Mouse (Mus musculus): ENCODE measurements around the gene Dnajc22.
"Not testable (repeated sequence)": the region's sequence is repeated elsewhere in the genome, so short reads cannot be mapped to it uniquely, and the experiment has no call there.

Dnajc22 gene

GRCm38 (mm10) chr15:99092870-99093269 is at the start of gene Dnajc22:
Gene Dnajc22, plus strand, starts transcription at chr15:99093170.
- DNase-seq, result no peak

DNA sequence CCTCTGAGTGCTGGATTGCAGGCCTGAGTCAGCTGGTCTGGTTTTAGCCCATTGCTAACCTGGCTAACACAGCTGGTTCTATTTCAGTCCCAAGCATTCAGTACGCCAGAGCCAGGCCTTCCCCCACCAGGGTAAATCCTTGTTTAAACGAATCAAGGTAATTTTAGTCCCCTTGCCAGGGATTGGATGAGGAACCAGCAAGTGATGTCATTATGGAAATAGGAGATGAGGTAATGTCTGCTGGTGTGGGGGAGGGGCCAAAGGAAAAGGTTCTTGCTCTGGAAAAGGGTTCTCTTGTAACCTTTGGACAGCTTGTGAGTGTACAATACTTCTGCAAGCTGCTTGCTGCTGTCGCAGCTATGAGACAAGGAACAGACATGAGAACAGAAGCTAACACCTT is 48.1 kb upstream of the Dnajc22 start:
- no peak for DNase-seq

DNA sequence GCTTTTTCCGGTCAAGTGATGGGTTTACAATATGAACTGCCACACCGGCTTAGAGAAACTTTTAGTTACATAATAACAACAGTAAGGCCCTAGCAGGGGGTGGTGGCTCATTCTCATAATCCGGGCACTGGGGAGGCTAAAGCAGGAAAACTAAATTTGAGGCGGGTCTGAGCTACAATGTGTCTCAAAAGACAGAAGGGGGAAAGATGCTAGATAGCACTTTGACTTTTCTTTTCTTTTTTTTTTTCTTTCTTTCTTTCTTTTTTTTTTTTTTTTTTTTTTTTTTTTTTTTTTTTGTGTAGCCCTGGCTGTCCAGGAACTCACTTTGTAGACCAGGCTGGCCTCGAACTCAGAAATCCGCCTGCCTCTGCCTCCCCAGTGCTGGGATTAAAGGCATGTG is 47.2 kb upstream of the Dnajc22 start:
- DNase-seq, result not testable (repeated sequence)

DNA sequence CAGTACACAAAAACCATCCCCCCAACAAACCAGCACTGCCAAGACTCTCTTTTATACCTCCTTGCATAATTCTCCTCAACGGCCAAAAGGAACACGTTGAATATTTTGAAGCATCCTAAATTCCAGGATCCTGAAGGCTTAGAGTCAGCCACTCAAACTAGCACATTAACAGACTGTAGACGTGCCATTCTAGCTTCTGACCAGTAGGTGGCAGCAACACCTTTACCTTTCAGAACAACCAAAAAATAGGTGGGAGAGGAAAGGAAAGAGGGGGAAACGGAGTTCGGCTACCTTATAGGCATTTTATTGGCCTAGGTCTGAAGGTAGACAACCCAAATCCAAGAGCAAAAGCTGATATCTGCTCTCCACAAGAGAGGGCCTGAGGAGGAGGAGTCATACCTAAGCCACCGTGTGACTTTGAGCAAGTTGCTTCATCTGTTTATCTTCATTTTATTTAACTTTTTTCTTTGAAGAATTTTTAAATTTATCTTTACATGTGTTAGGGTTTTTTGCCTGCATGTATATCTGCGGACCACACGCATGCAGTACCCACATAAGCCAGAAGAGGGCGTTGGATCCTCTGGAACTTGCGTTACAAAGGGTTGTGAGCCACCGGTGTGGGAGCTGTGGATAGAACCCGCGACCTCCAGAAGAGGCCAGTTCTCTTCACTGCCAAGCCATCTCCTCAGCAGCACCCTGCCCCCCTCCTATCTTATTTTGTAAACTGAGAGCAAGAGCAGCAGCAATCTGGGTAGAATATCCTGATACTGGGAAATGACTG is 43.3 kb upstream of the Dnajc22 start:
- peak; percentile 64 to 69 for DNase-seq

DNA sequence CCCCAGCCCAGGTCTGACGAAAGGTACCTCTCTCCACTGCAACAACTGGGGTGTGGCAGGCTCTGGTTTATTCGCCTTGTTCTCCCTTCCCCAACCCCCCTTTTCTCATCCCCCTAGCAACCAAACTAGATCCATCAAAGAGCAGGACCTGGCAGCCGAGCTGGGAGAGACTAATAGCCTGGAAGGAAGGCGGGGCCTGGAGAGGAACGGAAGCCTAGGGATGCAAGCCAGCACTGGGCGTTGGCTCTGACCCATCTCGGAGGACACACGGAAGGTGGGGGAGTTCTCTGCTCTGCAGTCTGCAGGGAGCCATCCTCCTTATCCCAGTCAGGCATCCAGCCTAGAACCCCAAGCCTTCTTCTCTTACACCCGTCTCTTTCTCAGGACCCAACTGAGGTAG is 39.6 kb upstream of the Dnajc22 start:
- no peak for DNase-seq

DNA sequence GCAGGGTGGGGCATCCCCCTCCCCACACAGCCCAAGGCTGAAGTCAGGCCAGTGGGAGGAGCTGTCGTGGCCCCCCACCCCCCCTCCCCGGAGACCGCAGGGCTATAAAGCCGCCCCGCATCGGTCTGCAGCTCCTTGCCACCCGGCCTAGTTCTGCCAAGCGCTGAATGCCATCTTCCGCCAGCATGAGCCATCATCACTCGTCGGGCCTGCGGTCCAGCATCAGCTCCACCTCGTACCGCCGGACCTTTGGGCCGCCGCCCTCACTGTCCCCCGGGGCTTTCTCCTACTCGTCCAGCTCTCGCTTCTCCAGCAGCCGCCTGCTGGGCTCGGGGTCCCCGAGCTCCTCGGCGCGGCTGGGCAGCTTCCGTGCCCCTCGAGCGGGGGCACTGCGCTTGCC is 37.9 kb upstream of the Dnajc22 start, which contains the start of gene Prph:
Gene Prph, plus strand, starts transcription at position 135 of the 400 bp plus-strand sequence.
- DNase-seq, result no peak

DNA sequence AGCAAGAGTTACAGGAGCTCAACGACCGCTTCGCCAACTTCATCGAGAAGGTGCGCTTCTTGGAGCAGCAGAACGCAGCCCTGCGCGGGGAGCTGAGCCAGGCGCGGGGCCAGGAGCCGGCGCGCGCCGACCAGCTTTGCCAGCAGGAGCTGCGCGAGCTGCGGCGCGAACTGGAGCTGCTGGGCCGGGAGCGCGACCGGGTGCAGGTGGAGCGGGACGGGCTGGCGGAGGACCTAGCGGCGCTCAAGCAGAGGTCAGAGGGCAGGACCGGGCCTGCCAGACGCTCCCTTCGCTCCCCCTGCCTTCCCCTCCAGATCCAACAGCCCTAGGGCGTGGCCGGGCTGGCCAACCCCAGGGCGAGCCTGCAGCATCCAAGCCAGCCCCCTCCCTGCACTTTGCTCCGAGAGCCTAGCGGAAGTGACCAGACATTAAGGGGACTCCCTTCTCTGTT is 37.4 kb upstream of the Dnajc22 start:
- peak; percentile 54 to 70 for DNase-seq

DNA sequence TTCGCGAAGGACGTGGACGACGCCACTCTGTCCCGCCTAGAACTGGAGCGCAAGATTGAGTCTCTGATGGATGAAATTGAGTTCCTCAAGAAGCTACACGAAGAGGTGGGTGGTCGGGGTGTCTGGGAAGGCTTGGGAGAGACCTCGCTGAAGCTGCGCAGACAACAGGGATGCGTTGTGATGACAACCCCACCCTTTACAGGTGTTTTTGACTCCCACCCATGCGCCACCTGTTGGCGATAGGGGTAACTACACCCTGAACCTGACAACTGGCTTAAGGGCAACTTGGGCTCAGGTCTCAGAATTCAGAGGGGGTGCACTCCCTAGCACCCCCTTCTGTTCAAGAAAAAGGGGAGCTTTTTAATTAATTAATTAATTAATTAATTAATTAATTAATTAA is 36.6 kb upstream of the Dnajc22 start:
- DNase-seq, result peak; percentile 34 to 65

DNA sequence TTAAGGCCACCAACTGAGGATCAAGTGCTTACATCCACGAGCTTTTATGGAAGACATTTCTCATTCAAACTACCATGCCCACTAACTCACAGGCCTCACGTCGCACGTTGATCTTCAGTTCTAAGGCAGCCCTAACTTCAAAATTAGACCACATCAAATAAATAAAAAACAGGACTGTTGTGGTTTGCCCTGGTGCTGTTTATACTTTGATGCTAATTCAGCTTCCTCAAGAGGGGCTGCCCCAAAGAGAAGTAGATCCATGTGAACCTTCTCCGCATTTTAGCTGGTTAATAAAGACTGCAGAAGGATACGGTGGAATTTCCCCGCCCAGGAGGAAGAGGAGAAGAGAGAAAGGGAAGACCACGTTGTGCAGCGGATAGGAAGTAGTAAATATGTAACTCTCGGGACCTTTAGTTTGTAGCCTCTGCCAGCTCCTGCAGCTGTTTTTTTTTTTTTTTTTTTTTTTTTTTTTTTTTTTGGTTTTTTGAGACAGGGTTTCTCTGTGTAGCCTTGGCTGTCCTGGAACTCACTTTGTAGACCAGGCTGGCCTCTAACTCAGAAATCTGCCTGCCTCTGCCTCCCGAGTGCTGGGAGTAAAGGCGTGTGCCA is 27.3 kb upstream of the Dnajc22 start:
- DNase-seq, result no peak

- no peak for DNase-seq
Measured at GRCm38 (mm10) chr15:99071988-99072387, 21.0 kb upstream of the Dnajc22 start.

DNA sequence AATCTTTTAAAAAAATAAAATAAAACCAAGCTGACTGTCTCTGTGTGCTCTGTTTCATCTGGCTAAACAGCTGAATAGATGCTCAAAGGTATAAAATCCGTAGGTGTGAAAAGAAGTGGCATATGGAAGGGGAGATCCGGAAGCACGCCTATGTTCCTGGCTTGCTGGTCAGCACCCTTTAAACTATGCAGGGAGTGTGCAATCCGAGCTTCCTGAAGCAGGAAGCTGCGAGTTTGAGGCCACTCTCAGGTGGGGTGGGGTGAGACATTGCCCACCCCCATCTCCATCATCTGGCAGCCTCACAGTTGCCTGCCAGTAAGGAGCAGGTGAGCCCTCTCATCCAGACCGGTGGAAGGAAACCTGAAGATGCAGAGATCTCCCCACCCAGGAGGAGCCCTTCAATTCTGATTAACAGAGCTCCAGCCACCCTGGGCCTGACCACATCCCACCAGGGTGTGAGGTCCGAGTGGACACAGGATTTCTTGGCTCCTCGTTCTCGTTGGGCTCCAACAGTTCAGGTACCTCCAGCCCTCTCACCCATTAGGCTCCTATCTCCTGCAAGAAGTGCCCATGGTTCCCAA is 18.9 kb upstream of the Dnajc22 start, which contains the start of gene Troap:
Gene Troap, plus strand, starts transcription at position 557 of the 581 bp plus-strand sequence.
- DNase-seq, result no peak

GRCm38 (mm10) chr15:99074600-99075333 is 18.2 kb upstream of the Dnajc22 start:
- peak; percentile 99 for DNase-seq

GRCm38 (mm10) chr15:99076011-99076410 is 17.0 kb upstream of the Dnajc22 start:
- not testable (repeated sequence) for DNase-seq

GRCm38 (mm10) chr15:99078181-99078910 is 14.6 kb upstream of the Dnajc22 start:
- no peak for DNase-seq

DNA sequence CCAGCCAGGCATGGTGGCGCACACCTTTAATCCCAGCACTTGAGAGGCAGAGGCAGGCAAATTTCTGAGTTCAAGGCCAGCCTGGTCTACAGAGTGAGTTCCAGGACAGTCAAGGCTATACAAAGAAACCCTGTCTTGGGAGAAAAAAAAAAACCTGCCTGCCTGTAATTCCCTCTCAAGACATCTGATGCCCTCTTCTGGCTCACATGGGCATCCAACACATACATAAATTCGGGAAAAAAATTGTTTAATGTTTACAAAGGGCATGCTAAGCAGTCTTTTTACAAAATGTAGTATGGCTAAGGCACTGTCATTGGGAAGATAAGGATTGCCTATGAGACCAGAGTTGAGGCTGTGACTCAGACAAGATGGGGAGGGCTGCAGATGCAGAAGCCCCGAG is 13.2 kb upstream of the Dnajc22 start:
- no peak for DNase-seq

DNA sequence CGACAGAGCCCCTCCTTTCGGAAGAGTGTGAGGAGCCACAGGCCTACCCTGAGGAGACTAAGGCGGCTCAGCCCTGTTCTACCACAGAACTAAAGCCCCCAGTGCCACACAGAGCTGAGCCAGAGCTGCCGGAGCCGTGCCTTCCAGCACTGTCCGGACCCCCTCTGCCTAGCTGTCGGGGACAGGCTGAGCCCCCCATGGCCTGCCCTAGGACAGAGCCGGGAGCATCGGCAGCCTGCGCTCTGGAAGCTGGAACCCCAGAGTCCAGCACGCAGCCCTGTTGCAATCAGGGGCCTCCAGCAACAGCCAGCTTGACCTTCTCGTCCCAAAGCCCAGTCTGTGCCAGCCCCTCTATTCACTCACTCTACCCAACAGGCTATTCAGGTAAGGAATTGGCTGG is 10.6 kb upstream of the Dnajc22 start:
- DNase-seq, result no peak

- DNase-seq, result no peak
Measured at GRCm38 (mm10) chr15:99082840-99083239, 10.1 kb upstream of the Dnajc22 start.

DNA sequence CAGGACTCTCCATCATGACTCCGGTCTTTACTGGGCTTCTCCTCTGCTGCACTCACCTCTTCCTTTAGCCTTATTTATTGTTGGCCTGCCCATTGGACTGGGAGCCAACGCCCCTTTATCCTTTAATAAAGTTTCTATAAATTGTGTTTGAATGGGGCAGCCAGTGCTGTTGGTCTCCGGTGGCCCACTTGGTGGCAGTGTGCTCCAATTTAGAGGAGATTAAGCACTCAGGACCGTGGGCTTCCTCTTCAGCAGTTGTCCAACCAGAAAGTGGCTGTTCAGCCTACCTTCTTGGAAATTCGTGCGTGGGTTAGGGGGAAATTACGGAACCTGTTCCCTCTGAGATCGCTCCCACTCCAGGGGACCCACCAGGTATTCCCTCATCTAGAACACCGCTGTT is 9.7 kb upstream of the Dnajc22 start:
- DNase-seq, result peak in 1 of 2 experiments; percentile 62

DNA sequence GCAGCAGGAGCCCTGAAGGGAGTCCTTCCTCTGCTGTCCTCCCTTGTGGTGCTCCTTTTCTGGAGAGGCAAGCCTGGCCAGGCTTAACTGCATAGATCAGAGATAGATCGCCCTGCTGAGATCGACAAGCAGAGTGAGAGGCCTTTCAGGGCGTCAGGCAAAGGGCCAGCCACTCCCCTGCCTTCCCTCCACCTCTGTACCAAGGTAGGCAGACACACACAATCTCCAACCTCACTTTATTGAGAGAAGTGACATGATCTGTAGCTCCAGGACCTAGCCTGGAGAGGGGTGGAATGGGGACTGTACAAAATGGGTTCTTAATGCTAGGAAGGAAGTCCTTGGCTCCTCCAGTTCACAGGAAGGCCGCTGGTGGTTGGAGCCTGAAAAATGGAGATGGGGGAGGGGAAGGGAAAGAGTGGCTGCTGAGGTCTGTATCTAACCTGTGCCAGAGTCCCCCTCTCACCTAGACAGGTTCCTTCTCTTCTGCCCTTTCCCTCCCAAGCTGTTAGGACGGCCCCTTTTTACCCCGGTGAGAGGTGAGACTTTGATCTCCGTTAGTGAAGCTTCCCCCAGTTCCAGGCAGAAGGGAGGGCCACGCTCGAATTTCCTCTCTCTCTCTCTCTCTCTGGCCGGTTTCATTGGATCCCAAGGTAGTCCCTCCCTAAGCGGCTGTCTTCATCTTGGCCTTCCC is 9.0 kb upstream of the Dnajc22 start:
- DNase-seq, result no peak

GRCm38 (mm10) chr15:99084618-99085017 is 8.4 kb upstream of the Dnajc22 start:
- DNase-seq, result no peak

GRCm38 (mm10) chr15:99085997-99086396 is 7.0 kb upstream of the Dnajc22 start:
- DNase-seq, result no peak

Data from cerebellum, postnatal 25 days (tissue).